Mouse (Mus musculus): Measurements from ENCODE around the gene Gucy1b2.

DNA sequence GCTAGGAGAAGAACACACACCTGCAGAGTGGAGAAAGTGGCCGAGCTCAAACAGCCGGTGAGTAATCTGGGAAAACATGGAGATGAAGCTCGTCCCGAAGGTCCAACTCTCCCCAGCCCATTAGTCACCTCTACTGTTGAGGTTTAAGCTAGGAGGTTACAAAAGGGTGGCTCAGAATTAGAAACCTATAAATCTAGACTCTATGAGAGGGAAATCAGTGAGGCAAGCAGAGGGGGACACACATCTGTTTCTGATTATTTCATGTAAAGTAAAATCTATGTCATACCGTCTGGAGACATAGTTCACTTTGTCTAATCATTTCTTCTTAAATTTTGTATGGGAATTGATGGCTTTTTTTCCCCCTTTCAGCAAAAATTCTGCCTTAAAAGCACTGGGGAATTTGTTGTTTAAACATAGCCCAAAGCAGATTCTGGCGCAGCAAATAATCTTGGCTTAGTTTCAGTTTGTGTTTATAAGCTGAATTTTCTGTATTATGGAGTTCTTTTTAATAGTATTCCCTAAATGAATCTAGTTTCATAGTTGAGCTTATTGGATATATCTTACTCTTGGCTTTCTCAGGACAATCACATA, 12.2 kb downstream of the Gucy1b2 start:
- no peak for TF ChIP-seq CTCF (IDR thresholded peaks at IDR 0.05; ENCODE audit: low read depth)
- no peak for TF ChIP-seq EP300 (optimal IDR thresholded peaks at IDR 0.05)

All from stomach, postnatal 0 days (tissue).